Mouse (Mus musculus) adrenal gland, adult 18-20 months (tissue): ENCODE data around the gene Mab21l3. TPM values are rescaled to one million over a fixed set of nuclear protein-coding genes. Genes with fewer than 3 reads are reported as not detected.

Experiments used
- DNase-seq, 2 experiments: peaks; one replicate each; pipeline ENCODE4 v3.0.0; 2021 to 2022; ENCODE audit warnings: low spot score in 2 of 2
- total RNA-seq, 2 experiments: library from RNA; stranded (reverse); gene quantifications; 1 replicate in 1 of 2; 2 replicates in 1 of 2; pipeline ENCODE4 v1.2.3; 2021

The Mab21l3 gene
- total RNA-seq, 2 experiments from 2014 or later = 0.13 to 0.22 TPM

DNA sequence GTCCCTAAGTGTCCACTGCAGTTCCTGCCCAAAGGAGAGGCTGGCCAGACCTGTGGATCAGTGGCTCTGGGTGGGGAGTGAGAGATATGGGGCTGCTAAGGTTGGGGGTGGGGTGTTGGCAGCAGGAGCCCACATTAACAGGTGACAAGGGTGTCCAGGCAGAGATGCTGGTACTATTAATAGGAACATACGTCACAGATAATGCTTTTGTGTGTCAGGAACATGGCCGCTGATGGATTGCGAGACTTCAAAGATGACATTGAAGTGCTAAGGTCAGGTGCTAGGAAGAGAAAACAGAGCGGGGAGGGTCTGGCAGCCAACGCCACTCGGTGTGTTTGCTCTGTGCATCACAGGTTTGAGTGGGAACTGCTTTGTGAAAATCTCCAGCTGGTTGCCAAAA is 44.4 kb downstream of the Mab21l3 start:
- DNase-seq = no peak

DNA sequence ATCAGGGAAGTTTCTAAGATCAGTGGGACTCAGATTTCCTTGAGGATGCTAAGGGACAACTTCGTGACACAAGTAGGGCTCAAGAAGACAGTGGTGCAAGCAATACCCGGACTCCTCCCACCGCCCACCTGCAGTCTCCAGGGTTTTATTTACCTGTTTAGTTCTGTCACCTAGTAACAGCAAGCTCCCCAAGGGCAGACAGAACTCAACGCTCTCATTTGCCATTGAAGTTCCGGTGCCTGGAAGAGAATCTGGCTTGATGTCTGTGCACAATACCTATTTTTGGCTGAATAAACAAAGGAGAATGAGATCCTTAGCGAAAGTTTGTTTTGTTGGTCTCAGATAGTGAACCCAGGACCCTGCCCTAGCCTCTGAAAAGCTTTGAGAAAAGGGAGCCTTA is 45.0 kb downstream of the Mab21l3 start:
- DNase-seq = no peak

DNA sequence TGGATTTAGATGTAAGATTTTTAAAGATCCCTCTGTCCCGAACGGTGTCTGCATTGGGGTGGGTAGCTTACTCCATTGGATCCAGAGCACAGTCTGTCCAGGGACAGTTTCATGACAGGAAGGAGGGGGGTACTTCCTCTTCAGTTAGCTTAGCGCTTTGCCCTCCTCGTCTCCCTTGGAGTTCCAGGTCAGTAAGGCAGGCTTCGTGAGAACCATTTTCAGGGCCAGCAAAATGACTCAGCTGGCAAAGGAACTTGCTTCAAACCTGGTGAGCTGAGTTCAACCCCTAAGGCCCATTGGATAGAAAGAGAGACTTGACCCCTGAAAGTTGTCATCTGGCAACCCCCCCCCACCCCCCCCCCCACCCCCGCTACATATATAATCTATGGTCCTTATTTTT is 46.0 kb downstream of the Mab21l3 start:
- no peak for DNase-seq

DNA sequence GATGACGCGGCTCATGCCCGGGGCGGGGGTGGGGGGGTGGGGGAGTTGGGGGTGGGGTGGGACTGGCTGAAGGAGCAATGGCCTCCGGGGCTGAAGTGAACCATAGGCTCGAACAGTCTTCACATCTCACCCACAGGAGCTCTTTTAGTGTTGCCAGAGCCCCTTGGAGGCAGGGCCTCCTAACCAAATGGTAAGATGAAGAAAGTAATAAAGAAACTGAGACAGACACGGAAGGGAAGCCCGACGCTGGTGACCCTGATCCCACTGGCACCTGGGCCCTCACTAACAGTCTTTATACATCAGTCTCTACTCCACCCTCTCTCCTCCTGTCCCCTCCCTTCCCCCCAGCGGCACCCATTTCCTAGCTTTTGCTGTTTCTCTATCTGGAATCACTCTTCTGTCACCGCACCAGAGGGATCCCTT is 48.2 kb downstream of the Mab21l3 start:
- no peak for DNase-seq

DNA sequence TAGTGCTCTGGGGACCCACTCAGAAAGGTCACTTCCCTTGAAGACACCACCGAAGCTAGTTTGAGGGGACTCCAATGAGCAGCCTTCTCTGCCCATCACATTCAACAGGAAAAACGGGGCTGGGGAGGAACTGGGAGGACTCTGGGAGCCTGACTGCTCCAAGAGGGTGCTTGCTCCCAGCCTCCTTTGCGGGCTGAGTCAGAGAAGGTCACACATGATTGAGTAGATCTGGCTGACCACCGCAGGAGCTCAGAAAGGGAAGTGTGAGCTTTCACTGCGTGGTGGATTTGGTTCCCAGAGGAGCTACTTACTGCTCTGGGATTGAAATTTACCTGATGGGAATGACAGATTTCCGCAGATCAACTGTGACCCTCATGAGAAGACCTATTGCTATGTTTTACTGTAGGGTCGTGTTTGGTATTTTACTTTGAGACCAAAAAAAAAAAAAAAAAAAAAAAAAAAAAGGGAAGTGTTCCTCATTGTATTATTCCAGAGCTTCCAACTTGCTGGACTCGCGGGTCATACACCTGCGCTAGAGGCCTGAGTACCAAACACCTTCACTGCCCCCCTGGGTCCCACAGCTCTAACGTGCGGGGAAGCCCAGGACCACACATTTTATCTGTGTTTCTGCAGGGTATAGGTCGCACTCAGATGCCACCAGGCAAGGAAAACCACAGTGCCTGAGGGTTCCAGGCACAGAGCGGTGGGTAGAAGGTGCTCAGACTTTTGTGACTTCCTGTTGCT is 48.7 kb downstream of the Mab21l3 start:
- no peak for DNase-seq

DNA sequence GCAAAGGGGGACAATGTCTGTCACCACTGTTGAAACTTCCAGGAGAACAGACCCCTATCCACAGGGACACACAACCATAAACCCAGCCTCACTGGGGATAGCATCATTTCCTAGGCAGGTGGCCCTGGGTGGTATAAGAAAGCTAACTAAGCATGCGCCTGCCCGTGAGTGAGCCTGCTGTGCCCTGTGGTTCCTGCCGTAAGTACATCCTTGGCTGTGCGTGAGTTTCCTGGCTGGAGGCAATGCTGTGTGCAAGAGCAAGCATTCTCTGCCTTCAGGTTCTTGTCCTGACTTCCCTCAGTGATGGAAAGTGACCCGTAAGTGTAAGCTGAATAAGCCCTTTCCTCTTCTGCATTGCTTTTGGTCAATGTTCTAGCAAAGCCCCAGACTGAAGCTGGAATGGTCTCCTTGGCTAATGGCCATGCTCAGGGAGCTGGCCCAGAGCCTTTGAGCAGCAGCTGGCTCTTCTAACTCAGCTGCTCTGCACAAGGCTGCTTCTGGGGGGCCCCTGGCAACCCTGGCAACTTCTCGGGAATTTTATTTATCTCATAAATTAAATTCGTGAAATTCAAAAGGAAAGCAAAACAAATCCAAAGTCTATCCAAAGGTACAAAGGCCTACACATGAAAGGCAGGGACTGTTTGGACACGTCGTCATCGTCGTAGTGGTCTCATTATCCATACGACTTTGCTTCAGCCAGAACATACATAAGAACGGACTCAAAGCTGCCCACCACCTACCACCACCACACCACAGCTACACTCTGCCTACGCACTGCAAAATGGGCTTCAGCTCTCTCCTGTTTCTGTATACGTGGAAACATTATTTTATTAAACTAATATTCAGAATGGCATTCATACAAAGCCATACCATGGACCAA is 50.7 kb downstream of the Mab21l3 start:
- DNase-seq = no peak

DNA sequence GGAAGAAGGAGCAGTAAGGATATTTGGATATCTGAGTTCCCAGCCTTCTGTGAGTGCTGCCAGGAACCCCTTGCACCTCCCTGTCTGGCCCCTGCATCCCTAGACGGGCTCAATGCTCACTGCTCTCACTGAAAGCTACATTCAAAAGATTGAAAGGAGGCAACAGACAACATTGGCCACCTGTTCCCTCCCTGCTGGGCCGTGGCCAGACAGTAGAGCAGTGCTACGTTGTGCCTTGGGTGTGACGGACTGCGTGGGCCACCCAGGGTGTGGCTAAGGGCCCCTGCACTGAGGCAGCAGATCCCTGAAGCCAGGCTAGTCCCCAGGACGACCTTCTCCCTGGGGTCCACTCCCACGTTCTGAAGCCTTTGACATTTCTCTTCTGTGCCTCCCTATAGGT is 52.5 kb downstream of the Mab21l3 start:
- DNase-seq = no peak

DNA sequence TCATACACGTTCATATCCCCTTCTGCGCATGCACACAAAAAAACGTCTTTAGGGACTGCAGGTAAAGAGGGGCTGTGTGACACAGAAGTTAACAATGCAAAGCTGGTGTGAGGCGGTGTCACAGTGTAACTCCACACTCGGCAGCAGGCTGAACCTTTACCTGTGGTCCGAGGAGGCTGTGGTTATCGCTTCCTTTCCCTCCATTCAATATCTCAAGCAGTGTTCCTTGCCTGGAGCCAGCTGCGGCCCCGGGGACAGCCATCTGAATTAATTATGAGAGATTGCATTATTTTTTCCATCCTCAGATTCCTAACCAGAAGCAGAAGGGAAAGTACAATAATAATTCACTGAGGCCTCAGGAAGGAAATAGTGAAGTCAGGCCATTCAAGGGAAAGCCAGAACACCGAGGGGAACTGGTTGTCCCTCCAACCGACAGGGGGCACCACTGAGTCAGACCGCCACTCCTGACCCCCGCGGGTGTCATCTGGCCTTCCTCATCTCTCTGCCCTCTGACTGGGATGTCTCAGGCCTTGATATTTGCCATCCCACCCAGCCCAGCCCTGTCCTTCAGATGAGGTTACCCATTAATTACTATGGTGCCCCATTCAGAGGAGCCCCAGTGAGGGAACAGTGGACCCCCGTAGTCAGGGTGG is 53.2 kb downstream of the Mab21l3 start:
- no peak for DNase-seq

DNA sequence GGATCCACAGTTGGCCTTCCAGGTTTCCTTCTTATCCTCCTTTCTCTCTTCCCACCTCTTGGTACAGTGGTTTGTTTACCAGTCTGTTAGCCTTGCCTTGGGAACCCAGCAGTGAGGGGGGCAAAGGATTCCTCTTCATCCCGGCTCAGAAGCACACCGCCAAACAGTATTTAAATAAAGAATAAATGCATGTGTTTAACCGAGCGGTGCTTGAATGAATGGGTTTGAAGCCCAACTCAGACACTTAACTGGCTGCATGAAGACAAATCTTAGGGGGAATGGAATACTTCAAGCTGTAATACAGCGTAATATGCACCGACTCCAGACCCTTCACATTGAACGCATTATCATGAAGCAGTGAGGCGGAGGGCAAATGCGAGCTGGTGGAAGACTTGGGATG is 54.1 kb downstream of the Mab21l3 start:
- DNase-seq = no peak

DNA sequence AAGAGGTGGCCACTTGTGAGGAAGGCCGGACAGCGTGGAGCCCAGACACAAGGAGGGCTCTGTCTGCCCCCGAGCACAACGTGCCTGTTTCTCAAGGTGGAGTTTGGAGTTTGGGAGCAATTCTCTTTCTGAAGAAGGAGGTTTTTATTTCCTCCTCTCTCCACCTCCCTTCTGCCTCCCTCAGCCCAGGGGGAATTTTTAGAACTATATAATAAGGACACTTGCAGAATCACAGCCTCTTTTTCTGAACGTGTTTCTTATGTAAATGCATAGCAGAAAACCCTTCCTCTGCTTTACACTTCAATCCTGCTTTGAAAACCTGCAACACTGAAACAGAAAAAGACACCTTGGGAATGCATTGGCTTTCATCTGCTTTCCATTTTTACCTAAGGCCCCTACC is 54.7 kb downstream of the Mab21l3 start:
- DNase-seq = no peak

DNA sequence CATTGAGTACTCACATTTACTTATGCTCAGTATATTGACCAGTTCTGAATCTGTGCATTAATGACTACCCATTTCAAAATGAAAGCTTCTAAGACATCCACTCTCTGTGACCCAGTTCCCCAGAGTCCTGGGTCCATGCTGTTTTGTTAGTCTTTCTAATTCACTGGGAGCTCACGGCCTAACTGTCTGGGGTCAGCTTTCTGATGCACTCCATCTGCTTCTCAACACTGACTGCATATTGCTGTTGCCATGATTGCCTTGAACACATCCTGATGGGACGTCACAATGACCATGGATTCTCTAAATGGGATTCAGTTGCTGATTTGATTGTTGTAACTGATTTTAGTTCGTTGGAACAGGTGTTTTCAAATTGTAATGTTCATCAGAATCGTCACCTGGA is 56.6 kb downstream of the Mab21l3 start:
- DNase-seq = no peak

DNA sequence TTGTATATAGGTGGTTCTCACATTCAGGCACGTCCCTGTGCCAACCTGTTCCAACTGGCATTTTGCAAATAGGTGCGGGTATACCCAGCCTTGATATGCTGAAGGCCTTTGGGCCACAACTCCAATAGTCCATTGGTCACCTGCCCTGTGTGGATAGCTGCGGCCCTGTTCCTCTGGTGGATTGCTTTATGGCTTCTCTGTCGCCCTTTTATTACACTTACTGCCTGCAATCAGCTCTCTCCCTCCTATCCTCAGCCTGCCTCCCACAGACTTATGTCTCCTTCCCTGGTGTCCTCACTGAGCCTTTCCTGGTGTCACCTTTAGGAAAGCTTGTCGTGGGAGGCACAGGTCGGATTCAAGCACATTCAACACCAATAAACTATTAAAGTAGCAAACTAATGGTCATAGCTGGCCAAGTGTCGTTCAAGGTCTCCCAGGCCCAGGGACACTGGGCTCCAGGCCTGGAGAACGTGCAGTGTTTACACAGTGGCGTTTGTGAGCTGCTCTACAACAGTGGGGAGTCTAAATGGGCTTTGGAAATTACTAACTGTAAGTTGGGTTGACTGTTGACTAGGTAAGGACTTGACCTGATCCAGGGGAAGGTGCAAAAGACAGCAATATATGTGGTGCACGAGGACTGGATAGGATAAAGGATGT is 63.9 kb downstream of the Mab21l3 start:
- DNase-seq = no peak

DNA sequence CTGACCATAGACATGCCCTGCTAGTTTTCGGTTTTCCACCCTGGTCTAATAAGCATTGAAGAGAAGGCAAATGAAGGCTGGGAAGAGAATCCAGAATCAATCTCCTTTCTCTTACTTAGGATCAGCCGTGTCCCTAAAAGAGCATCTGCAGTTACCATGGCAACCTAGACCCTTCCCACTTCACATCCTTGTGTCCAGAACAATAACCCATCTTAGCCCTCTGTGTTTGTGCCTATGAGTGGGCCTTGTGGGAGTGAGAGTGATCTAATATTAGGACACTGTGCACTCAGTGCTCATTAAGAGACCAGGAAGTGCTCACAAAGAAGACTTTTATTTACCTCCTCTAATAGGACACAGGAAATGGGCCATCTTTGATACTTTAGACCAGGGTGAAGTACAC is 65.0 kb downstream of the Mab21l3 start:
- DNase-seq = no peak

DNA sequence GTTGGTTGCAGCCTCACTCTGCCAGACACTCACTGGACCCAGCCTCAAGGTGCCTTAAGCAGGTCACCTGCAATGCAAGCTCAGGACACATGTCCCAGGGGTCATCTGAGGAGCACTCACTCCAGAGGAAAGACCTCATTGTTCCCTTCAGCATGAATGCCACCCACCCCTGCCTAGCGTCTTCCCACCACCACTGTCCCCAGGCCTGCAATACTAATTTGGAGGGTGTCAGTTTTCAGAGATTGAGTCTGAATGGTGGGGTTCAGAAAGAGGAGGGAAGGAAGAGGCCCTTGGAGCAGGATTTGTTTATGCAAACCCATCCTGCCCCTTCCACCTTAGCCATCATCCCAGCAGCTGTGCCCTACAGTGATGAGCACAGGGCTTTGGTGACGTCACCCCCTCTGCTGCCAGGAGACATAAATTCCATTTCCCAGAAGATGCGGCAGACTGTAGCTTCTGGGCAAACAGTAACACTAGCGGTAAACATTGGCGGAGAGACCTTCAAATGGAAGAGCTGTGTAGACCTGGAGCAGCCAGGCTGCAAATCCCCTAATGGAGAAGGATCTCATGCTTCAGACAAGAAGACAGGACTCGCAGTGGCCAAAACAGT is 67.8 kb downstream of the Mab21l3 start:
- no peak for DNase-seq

DNA sequence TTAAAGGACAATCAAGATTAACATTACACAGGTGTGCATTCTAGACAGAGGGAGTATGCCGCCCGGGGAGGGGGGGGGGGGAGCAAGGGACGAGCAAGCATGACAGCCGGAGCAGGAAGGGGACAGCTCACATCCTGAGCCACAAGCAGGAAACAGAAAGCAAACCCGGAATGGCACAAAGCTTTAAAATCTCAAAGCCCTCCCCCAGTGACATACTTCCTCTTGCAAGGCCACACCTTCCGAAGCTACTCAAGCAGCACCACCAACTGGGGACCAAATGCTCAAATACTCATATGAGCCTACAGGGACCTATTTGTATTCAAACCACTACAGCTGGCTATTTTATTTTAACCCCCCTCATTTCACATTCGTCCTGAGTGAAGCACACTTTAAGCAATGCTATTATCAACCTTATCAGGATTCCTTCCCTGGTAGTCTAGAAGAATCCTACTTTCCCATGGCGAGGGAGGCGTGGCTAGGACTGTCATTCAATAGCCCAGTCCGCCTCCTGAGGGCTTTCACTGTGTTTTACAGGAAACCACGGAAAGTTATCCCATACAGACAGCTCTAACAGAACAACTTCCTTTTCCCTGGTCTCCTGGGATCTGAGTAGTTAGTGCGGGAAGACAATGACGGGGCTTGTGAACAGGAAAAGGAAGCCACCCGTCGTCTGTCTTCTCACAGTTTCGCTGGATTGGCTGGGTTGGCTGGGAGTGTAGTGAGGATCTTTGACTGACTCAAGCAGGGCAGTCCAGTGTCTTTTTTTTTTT is 69.7 kb downstream of the Mab21l3 start:
- DNase-seq = no peak

DNA sequence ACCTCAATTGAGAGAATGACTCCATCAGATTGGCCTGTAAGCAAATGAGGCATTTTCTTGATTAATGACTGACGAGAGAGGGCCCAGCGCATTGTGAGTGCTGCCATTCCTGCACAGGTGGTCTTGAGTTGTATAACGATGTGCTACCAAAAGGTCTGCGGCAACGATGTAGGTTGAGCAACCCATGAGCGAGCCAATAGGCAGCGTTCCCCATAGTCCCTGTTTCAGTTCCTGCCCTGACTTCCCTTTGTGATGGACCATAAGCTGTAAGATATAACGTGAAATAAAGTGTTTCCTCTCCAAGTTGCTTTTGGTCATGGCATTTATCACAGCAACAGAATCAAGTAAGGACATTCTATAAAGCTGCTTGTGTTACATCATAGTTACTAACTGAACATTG is 73.0 kb downstream of the Mab21l3 start:
- no peak for DNase-seq

DNA sequence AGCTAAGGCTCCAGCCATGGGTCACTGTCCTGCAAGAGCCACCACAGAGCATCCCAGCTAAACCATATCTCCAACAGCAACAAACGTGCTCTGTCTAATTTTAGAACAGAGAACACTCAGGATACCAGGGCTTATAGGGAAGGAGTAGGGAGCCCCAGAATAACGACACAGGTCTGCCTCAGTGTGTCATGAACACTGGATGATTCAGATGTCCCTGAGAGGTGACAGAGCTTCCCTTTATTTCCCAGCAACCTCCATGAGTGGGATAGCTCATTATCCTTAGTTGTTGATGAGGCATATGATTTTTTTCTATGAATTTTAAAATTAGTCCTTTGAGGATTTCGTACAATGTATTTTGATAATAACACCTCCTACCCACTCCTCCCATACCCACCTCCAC is 78.2 kb downstream of the Mab21l3 start:
- DNase-seq = no peak

DNA sequence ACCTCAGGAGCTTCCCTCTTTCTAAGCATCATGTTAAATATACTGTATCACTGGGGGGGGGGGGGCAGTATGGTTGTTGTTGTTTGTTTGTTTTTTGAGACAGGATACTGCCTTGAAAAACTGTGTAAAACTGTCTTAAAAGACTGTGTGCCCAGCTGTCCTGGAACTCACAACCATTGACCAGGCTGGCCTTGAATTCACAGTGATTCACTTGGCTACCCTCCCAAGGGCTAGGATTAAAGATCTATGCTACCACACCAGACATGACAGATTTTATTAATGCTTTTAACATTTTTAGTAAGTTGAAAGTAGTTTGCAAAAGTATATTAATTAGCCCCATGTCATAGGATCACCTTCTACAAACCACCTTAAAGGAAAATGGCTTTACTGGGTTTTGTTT is 85.2 kb downstream of the Mab21l3 start:
- peak in 1 of 2 experiments; percentile 31 for DNase-seq
